Mouse (Mus musculus): Measurements from ENCODE around the gene Rgma.

GRCm38 (mm10) chr7:73403538-73403937, 28.2 kb downstream of the Rgma start:
- TF ChIP-seq POLR2A (IDR thresholded peaks at IDR 0.05; ENCODE audit: control insufficient read depth, low read depth, low read length) = no peak
- no peak for TF ChIP-seq CTCF (IDR thresholded peaks at IDR 0.05; ENCODE audit: control insufficient read depth, insufficient read depth, insufficient replicate concordance, low read depth, low read length)
